Mouse (Mus musculus) E14TG2a.4 (cell line): ENCODE results near the gene Prkg1.

Experiments
- CTCF ChIP-seq: conservative IDR thresholded peaks from 2 replicates; pipeline ENCODE4 v1.5.1; 2014; ENCODE audit warnings: low read length
- POU5F1 ChIP-seq: IDR thresholded peaks from 2 replicates; pipeline ENCODE4 v1.6.1; 2014; ENCODE audit warnings: low read length, borderline replicate concordance

- TF ChIP-seq CTCF = no peak
- no peak for TF ChIP-seq POU5F1
Measured at GRCm38 (mm10) chr19:31284581-31284980, 480.3 kb downstream of the Prkg1 start.
